Mouse (Mus musculus) embryonic facial prominence, embryonic 12.5 days (tissue): ENCODE measurements around the gene Hes5. TPM values are rescaled to one million over a fixed set of nuclear protein-coding genes. Genes with fewer than 3 reads are reported as not detected.

ENCODE experiments used
- ATAC-seq: fragments of 200-750 bp; cut with Nextera tagmentation; 2 replicates; pipeline ENCODE4 v1.8.0; 2017; ENCODE audit not compliant: insufficient number of reproducible peaks, insufficient read depth, low FRiP score, low TSS enrichment
- H3K27ac ChIP-seq: fragments of 300-500 bp; sonication (generic); 2 replicates; pipeline ENCODE4 v1.5.1; 2016; ENCODE audit warnings: mild to moderate bottlenecking
- H3K27me3 ChIP-seq: fragments of 300-500 bp; sonication (generic); 2 replicates; pipeline ENCODE4 v1.6.1; 2016; ENCODE audit warnings: mild to moderate bottlenecking, moderate library complexity
- H3K36me3 ChIP-seq: fragments of 300-500 bp; sonication (generic); 2 replicates; pipeline ENCODE4 v1.6.1; 2016; ENCODE audit warnings: mild to moderate bottlenecking
- H3K4me1 ChIP-seq: fragments of 300-500 bp; sonication (generic); 2 replicates; pipeline ENCODE4 v1.6.1; 2016
- H3K4me2 ChIP-seq: fragments of 300-500 bp; sonication (generic); replicated peaks from 2 replicates; pipeline ENCODE4 v1.6.1; 2016; ENCODE audit warnings: mild to moderate bottlenecking, moderate library complexity
- H3K4me3 ChIP-seq: fragments of 300-500 bp; sonication (generic); 2 replicates; pipeline ENCODE4 v1.5.1; 2016; ENCODE audit warnings: mild to moderate bottlenecking
- H3K9ac ChIP-seq: fragments of 300-500 bp; sonication (generic); 2 replicates; pipeline ENCODE4 v1.6.1; 2016; ENCODE audit warnings: mild to moderate bottlenecking, moderate library complexity
- H3K9me3 ChIP-seq: fragments of 300-500 bp; sonication (generic); 2 replicates; pipeline ENCODE4 v1.6.1; 2016; ENCODE audit warnings: mild to moderate bottlenecking, moderate library complexity
- WGBS: fragments of 180-500 bp; shearing (Covaris S2); methylation state at CpG from one replicate; pipeline ENCODE4 v1.1.7; 2016; 5-methylcytosine and 5-hydroxymethylcytosine counted together
- polyA plus RNA-seq: library from polyadenylated mRNA; unstranded; fragments of >200 nt; fragmentation: Nextera tagmentation; extraction: Ambion mirVana; gene quantifications from 2 replicates; pipeline ENCODE4 v1.2.1, GENCODE M21; 2016

Hes5 gene
- polyA plus RNA-seq, 1 experiment from 2014 or later: 29.6 TPM

DNA sequence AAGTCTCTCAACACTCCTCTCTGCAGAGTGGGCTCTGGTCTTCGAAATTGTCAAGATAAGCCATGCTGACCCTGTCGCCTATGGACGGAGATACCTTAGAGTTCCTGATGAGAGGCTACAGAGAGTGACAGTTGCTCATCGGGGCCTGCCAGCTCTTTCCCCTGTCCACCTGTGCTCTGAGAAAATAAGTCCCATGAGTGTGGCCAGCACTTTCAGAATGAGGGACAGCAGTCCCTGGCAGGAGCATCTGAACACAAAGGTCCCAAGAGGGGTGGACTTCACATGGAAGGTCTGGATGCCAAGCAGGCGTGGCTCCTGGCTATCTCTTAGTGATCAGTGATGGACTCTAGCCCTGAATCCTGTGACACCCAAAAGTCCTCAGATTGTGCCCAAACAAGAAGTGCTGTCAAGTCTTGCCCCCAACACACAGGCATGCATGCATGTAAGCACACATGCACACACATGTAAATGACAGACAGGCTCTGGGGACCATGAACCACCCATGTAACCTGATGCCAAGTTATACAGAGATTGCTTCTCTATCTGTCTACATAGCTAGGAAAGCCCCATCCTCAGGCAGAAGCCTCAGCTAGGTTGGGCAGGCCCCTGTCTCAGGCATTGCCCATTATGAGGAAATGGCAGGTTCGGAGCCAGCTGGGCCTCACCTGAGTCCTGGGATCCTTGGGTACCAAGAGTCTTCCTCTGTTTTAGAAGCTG is 17.2 kb upstream of the Hes5 start:
- peaks cover 5% of the 10 kb centered on the region for H3K27me3 ChIP-seq
- H3K27ac ChIP-seq: no peak overlapping the region
- H3K9me3 ChIP-seq: no peaks in the 10 kb centered on the region
- H3K4me1 ChIP-seq: peaks cover 8% of the 10 kb centered on the region
- no peak overlapping the region for H3K9ac ChIP-seq
- H3K4me2 ChIP-seq: no peak overlapping the region
- ATAC-seq: no peak
- no peak overlapping the region for H3K4me3 ChIP-seq
- WGBS: 85% methylated on average over 6 of the region's 6 CpGs
- no peaks in the 10 kb centered on the region for H3K36me3 ChIP-seq

DNA sequence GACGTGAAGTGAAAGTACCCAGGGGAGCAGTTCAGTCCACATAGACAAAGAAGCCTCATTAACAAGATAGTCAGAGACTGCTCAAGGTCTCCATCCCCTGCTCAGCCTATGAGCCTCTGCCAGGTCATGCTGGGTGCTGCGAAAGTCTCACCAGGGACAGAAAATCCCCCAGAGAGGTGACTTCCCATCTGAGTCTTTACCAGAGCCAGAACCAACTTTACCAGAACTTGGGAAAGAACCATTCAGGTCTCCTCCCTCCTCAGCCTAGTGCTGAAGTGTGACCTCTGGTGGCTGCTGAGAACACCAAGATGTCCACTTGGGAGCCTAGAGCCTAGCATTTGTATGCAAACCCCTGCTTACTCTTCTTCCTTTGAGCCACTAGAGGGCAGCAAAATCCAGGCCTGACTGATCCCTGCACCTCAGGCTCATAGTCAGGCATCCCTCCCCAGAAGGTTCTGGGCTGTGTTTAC is 16.6 kb upstream of the Hes5 start:
- H3K4me1 ChIP-seq: peaks cover 13% of the 10 kb centered on the region
- H3K36me3 ChIP-seq: no peaks in the 10 kb centered on the region
- H3K4me3 ChIP-seq: no peak overlapping the region
- no peak overlapping the region for H3K27ac ChIP-seq
- peaks cover 12% of the 10 kb centered on the region for H3K27me3 ChIP-seq
- 21% methylated on average over 2 of the region's 2 CpGs for whole genome bisulfite sequencing
- H3K9me3 ChIP-seq: no peaks in the 10 kb centered on the region
- H3K9ac ChIP-seq: no peak overlapping the region
- no peak overlapping the region for H3K4me2 ChIP-seq
- ATAC-seq: peak; percentile 54

DNA sequence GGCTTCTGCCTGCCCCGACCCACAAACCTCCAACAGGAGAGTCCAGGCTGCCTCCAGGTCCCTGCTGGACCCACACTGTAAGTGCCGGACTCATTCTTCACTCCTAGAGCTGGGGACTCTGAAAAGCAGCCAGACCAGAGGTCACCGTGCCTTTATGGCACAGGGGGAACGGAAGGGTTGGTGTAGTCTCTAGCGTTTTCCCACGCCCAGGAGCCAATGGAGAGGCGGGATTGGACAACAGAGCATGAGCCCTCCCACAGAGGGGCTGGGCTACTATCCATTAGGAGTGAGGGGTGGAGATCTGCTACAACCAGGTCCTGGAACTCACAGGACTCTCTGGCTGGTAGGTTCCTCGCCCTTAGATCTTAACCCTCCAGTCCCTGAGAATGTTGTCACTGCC is 14.4 kb upstream of the Hes5 start:
- H3K36me3 ChIP-seq: no peaks in the 10 kb centered on the region
- peaks cover 18% of the 10 kb centered on the region for H3K4me1 ChIP-seq
- H3K9ac ChIP-seq: 0 out of 2 replicates have a peak overlapping the region, but pooled peaks have one; percentile 5
- H3K4me2 ChIP-seq: peak overlapping the region; percentile 47
- no peaks in the 10 kb centered on the region for H3K9me3 ChIP-seq
- no peak overlapping the region for H3K27ac ChIP-seq
- ATAC-seq: peak; percentile 86; the same call in 1 of the 2 replicates
- H3K27me3 ChIP-seq: peaks cover 33% of the 10 kb centered on the region
- H3K4me3 ChIP-seq: peak overlapping the region; percentile 16; the same call in 1 of the 2 replicates
- 4% methylated on average over 8 of the region's 8 CpGs for WGBS

DNA sequence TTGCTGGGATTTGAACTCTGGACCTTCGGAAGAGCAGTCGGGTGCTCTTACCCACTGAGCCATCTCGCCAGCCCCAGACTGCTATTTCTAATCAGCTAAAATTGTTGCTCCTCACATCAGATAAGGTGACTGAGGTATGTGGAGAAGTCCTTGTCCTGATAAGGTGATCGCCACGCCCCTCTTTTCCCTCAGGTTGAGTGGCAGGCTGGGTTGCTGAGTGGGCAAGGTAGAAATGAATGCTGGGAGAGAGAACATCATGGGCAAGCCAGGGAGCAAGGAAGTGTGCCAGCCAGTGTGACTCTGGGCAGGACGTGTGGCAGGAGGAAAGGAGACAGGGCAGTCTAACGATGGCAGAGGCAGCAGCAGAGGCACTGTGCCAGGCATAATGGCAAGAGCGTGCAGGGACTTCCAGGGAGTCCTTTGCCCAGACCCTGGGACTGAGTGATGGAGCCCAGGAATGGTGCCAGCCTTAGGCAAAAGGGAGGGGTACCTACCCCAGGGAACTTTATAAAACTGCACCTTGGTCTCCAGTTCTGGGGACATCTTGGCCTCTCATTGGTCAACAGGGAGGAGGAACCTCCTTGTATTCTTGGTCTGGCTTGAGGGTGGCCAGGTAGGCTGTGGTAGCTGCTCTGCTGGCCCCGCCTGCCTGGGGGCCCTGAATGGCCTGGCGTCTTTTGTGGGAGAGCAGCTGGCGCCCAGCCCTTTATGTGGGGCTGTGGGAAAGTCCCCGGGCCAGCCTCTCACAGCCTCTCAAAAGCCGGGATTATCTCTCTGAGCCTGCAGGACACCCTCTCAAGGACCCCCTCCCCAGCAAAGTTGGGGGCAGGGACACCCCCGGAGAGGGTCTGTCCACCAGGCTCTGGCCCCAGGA is 12.4 kb upstream of the Hes5 start:
- Histone ChIP-seq H3K36me3 (no peaks in the 10 kb centered on the region), H3K9me3 (no peaks in the 10 kb centered on the region), H3K4me1 (peaks cover 26% of the 10 kb centered on the region), H3K4me2 (no peak overlapping the region), H3K27me3 (peaks cover 53% of the 10 kb centered on the region), H3K4me3 (no peak overlapping the region), H3K9ac (no peak overlapping the region), H3K27ac (no peak overlapping the region)
- WGBS: 47% methylated on average over 14 of the region's 14 CpGs
- no peak for ATAC-seq

DNA sequence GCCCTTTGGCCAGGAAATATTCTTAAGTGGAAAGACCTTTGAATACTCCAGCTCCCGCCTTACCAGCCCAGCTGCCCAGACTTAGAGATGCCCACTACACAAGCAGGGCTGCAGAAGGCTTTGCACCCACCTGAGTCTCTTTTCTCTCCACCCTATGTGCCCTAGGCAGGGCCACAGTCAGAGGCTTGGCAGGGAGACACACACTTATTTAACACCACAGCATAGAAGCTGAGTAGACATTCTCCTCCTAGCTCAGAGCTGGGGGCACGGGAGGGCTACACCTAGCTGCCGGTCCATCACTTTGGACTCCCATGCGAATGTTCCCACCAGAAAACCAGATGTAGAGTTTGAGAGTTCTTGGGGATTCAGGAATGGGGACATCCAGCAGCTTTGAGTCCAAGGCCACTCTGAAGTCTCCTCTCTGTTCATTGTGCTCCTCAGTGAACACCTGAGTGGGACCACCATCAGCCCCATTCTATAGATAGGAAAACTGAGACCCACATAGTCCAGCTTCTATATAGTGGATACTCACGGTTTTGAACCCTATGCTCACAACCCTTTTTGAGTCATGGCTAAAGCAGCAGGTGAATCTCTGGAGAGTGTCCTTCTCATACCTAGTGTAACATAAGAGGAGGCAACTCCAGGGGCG is 11.7 kb upstream of the Hes5 start:
- no peak overlapping the region for H3K4me3 ChIP-seq
- peaks cover 61% of the 10 kb centered on the region for H3K27me3 ChIP-seq
- H3K4me2 ChIP-seq: peak overlapping the region; percentile 29
- H3K9ac ChIP-seq: no peak overlapping the region
- WGBS: 60% methylated on average over 6 of the region's 6 CpGs
- H3K4me1 ChIP-seq: peaks cover 26% of the 10 kb centered on the region
- no peak overlapping the region for H3K27ac ChIP-seq
- H3K9me3 ChIP-seq: no peaks in the 10 kb centered on the region
- H3K36me3 ChIP-seq: no peaks in the 10 kb centered on the region
- ATAC-seq: no peak

DNA sequence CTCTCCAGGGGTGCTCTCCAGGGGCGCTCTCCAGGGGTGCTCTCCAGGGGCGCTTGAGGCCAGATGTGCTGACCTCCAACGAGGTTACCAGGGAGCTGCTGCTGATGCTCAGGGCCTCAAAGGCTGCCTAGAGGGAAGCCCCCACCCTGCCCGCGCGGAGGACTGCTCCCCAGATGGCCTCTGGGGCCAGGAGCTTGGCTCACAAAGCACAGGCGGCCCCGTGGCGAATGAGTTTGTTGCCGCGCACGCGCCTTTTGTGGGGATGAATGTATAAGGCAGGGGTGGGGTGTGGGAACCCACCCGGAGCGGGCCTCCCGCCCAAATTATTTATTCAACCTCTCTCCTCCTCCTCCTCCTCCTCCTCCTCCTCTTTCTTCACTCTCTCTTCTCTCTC is 11.1 kb upstream of the Hes5 start:
- Histone ChIP-seq H3K9ac (no peak overlapping the region), H3K9me3 (no peaks in the 10 kb centered on the region), H3K4me2 (peak overlapping the region; percentile 29), H3K4me3 (no peak overlapping the region), H3K4me1 (peaks cover 26% of the 10 kb centered on the region), H3K36me3 (no peaks in the 10 kb centered on the region), H3K27me3 (peaks cover 66% of the 10 kb centered on the region), H3K27ac (no peak overlapping the region)
- 6% methylated on average over 16 of the region's 16 CpGs for WGBS
- ATAC-seq: no peak

DNA sequence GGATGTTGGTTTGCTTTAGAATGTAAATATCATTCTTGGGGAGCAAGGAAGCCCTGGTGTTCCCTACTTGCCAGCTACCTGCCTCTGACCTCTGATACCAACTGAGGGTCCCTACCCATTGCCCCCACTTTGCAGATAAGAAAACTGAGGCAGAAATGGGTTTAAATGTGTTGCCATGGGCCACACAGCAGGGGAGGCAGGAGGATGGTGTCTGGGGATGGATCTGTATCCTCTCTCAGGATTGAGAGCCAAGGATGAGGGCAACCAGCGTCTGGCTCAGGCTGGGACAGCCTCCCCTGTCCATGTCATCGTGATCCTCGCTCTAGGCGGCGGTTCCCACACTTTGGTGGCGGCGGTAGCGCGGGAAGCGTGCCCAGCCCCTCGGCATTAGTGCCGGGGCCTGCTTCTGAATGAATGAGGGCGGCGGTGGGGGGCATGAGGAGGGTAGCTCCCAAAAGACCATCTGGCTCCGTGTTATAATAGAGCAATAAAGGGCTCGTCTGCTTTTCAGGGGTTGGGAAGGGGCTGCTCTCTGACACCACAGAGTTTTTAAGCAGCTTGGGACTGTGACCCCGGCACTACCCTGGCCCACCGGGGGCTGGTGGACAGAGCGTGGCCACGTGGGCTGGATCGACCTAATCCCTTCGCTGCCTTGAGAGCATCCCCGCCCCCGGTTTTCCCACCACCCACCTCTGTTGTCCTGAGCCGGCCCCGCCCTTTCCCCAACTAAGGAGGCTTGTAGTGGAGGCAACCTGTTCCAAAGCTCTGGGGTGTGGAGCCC is 8.1 kb upstream of the Hes5 start:
- peaks cover 17% of the 10 kb centered on the region for H3K4me1 ChIP-seq
- 4% methylated on average over 26 of the region's 26 CpGs for WGBS
- no peak overlapping the region for H3K27ac ChIP-seq
- no peak overlapping the region for H3K9ac ChIP-seq
- no peak for ATAC-seq
- H3K9me3 ChIP-seq: no peaks in the 10 kb centered on the region
- H3K4me2 ChIP-seq: peak overlapping the region; percentile 23; the same call in 1 of the 2 replicates
- H3K27me3 ChIP-seq: peaks cover 92% of the 10 kb centered on the region
- no peak overlapping the region for H3K4me3 ChIP-seq
- H3K36me3 ChIP-seq: no peaks in the 10 kb centered on the region

DNA sequence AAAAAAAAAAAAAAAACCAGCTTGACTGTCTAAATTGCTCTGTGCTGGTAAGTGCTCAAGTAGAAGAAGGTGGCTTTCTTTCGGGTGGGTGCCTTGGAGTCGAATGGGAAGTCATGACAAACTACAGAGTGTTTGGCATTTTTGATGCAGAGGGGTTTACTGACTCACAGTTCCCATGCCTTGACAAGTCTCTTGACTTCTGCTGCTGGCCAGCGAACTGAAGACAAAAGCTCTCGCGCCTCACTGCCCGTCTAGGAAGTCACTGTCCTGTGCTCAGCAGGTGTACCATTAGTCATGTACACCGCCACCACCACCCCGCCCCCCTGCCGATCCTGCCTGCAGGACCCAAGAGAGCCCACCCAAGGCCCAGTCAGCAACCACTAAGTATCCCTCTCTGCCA is 4.1 kb upstream of the Hes5 start:
- Histone ChIP-seq H3K4me3 (no peak overlapping the region), H3K4me1 (peaks cover 36% of the 10 kb centered on the region), H3K4me2 (no peak overlapping the region), H3K36me3 (no peaks in the 10 kb centered on the region), H3K27ac (no peak overlapping the region), H3K9ac (no peak overlapping the region), H3K9me3 (no peaks in the 10 kb centered on the region), H3K27me3 (peaks cover 91% of the 10 kb centered on the region)
- no peak for ATAC-seq
- 33% methylated on average over 9 of the region's 9 CpGs for WGBS

DNA sequence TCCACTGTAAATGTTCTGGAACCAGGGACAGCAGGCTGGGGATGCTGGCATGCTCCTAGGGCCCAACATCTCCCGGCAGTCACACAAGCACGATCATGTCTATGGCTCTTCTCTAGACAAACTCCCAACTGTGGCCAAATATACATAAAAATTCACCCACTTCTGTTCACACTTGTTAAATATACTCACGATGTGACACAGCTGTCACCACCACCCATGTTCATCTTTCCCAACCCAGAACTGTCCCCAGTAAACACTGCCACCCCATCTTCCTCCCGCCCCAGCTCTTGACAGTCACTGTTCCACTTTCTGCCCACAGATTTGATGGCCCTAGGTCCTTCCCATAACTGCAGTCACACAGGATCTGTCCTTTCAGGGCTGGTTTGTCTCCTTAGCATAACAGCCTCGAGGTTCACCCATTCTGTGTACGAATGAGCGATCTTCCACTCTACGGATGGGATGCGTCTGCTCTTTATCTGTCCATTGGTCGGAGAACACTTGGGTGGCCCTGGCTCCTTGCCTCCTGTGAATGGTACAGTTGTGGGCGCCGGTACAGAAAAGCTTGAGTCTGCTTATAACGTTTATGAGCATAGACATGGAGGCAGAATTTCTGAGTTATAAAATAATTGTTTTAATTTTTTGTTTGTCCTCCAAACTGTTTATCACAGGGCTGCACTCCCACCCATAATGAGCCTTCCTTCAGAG is 3.3 kb upstream of the Hes5 start:
- no peak for ATAC-seq
- H3K27me3 ChIP-seq: peaks cover 91% of the 10 kb centered on the region
- WGBS: 56% methylated on average over 13 of the region's 13 CpGs
- H3K4me2 ChIP-seq: peak overlapping the region; percentile 43; the same call in 1 of the 2 replicates
- no peak overlapping the region for H3K4me3 ChIP-seq
- no peak overlapping the region for H3K9ac ChIP-seq
- H3K36me3 ChIP-seq: no peaks in the 10 kb centered on the region
- H3K4me1 ChIP-seq: peaks cover 38% of the 10 kb centered on the region
- H3K27ac ChIP-seq: no peak overlapping the region
- no peaks in the 10 kb centered on the region for H3K9me3 ChIP-seq

DNA sequence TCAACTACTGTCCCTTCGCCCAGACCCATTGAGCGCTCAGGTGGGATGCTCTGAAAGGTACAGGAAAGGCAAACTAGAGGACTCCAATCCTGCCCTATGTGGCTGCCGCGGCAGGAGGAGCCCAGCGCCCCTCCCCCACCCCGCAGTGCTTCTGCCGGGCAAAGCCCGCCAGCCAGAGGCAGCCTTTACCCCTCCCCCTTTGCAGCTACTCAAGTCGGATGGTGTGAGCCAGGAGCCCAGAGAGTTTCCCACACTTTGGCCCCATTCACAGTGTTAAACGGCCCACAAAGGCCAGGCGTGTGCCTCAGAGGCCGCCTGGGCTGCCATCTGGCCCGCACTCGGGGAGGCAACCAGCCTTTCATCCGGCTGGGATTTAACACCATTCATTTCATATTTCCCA is 2.6 kb upstream of the Hes5 start:
- no peak for ATAC-seq
- under 1% methylated on average over 15 of the region's 15 CpGs for WGBS
- H3K4me1 ChIP-seq: peaks cover 35% of the 10 kb centered on the region
- peaks cover 91% of the 10 kb centered on the region for H3K27me3 ChIP-seq
- no peaks in the 10 kb centered on the region for H3K36me3 ChIP-seq
- peak overlapping the region; percentile 43 for H3K4me2 ChIP-seq
- no peak overlapping the region for H3K9ac ChIP-seq
- H3K4me3 ChIP-seq: peak overlapping the region; percentile 13; the same call in 1 of the 2 replicates
- no peaks in the 10 kb centered on the region for H3K9me3 ChIP-seq
- no peak overlapping the region for H3K27ac ChIP-seq
